Mouse (Mus musculus) testis, adult 2 months (tissue): ENCODE results near the gene Ebf4. TPM values are rescaled to one million over a fixed set of nuclear protein-coding genes. Genes with fewer than 3 reads are reported as not detected.
A peak's percentile ranks its signal among the peaks of the same experiment; 100 is the strongest.

Experiments used
- H3K27ac ChIP-seq: fragments of 200-500 bp; 2 replicates; pipeline ENCODE4 v1.5.1; 2012; ENCODE audit warnings: low read depth, low read length; ENCODE audit not compliant: control insufficient read depth, insufficient read depth
- H3K27me3 ChIP-seq: fragments of 200-500 bp; 2 replicates; pipeline ENCODE4 v1.6.1; 2012; ENCODE audit warnings: mild to moderate bottlenecking, low read length, moderate library complexity; ENCODE audit not compliant: control insufficient read depth, insufficient read depth
- H3K36me3 ChIP-seq: fragments of 200-500 bp; 2 replicates; pipeline ENCODE4 v1.6.1; 2012; ENCODE audit warnings: mild to moderate bottlenecking, low read length; ENCODE audit not compliant: control insufficient read depth, insufficient read depth
- H3K4me1 ChIP-seq: fragments of 200-500 bp; 2 replicates; pipeline ENCODE4 v1.6.1; 2012; ENCODE audit warnings: low read length; ENCODE audit not compliant: control insufficient read depth, insufficient read depth
- H3K4me3 ChIP-seq: fragments of 200-500 bp; 2 replicates; pipeline ENCODE4 v1.5.1; 2012; ENCODE audit warnings: low read depth, mild to moderate bottlenecking, low read length, moderate library complexity, mixed read lengths; ENCODE audit not compliant: control insufficient read depth
- CTCF ChIP-seq: fragments of 200-500 bp; IDR thresholded peaks from 2 replicates; pipeline ENCODE4 v1.5.1; 2012; ENCODE audit warnings: low read depth, mild to moderate bottlenecking, inconsistent platforms, low read length, moderate library complexity; ENCODE audit not compliant: control insufficient read depth, insufficient read depth, insufficient replicate concordance
- POLR2A ChIP-seq: fragments of 200-500 bp; IDR thresholded peaks from 2 replicates; pipeline ENCODE4 v1.6.1; 2012; ENCODE audit warnings: low read depth, mild to moderate bottlenecking, inconsistent platforms, low read length, moderate library complexity; ENCODE audit not compliant: control insufficient read depth
- polyA plus RNA-seq: library from polyadenylated mRNA; depleted of rRNA; stranded (reverse); fragments of >200 nt; gene quantifications from 2 replicates; pipeline ENCODE4 v1.2.3, GENCODE M21; 2012

Ebf4 gene
- polyA plus RNA-seq, 1 experiment: 2.4 TPM

DNA sequence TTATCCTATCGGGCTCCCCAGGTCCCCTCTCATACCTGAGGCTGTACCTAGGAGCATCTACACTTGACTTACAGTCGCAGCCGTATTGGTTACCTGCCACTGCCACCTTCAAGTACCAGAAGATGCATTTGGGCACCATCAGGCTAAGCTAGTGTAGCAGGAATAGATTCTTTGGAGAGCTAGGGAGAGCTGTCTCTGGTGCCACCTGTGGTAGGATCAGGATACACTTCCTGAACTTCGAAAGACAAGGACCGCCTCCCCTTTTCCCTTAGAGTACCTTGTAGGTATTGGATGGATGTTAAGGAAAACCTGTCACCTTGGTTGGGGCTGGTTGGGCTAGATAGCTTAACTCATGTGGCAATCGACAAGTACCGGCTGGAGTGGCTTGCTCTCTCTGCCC lies 26.9 kb upstream of the Ebf4 start:
- no peaks in the 10 kb centered on the region for H3K27me3 ChIP-seq
- TF ChIP-seq POLR2A: no peak
- TF ChIP-seq CTCF: no peak
- no peak overlapping the region for H3K4me3 ChIP-seq

DNA sequence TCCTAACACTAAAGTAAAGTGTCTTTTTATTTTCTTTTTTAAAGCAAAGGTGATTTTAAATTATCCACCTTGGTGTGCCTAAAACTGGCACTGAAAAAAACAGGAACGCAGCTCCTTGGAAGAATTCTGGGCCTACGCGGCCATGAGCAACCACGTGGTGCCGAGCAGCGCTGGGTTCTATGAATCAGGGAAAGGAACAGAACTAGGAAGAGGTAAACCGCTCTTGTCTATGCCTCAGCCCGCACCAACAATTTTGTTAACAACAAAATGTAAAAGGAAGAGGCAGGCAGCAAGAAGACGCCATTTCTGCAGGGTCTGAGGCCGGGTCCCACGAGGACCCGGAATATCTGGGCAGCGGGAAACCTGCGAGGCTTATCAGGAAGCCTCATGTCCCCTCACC lies 21.2 kb upstream of the Ebf4 start:
- TF ChIP-seq POLR2A (no peak), CTCF (no peak)
- Histone ChIP-seq H3K27me3 (no peaks in the 10 kb centered on the region), H3K4me1 (peaks cover 7% of the 10 kb centered on the region), H3K4me3 (peak overlapping the region; percentile 97), H3K36me3 (peaks cover 2% of the 10 kb centered on the region), H3K27ac (peak overlapping the region; percentile 91)

More for the DNA sequence above, 26.9 kb upstream of the Ebf4 start:
- Histone ChIP-seq H3K27ac (no peak overlapping the region), H3K4me1 (no peaks in the 10 kb centered on the region), H3K36me3 (no peaks in the 10 kb centered on the region)

GRCm38 (mm10) chr2:130274149-130274861 lies 20.7 kb upstream of the Ebf4 start, which contains the start of gene Nop56:
TSS of gene Nop56 (plus strand) at chr2:130274430.
- TF ChIP-seq CTCF (peak; percentile 13; the same call in 1 of the 2 replicates), POLR2A (peak; percentile 97)
- Histone ChIP-seq H3K4me1 (peaks cover 7% of the 10 kb centered on the region), H3K27me3 (no peaks in the 10 kb centered on the region), H3K4me3 (peak within 1 kb of the TSS; percentile 97), H3K36me3 (peaks cover 2% of the 10 kb centered on the region), H3K27ac (peak within 1 kb of the TSS; percentile 91)

DNA sequence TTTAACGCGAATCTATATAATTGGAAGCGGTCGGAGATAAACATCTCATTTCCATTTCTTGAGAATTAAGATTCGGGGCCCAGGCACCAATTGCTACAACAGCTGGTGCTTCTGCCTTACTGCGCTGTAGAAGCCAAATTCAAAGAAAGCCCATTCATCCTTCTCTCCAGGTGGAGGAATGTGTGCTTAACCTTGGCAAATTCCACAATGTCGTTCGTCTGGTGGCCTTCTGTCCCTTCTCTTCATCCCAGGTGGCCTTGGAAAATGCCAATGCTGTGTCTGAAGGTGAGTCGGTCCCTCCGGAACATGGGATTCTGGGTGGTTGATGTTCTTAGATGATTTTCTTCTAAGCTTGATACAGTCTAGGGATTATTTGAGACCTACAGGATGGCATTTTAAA lies 20.1 kb upstream of the Ebf4 start:
- peak overlapping the region; percentile 97 for H3K4me3 ChIP-seq
- peaks cover 7% of the 10 kb centered on the region for H3K4me1 ChIP-seq
- H3K36me3 ChIP-seq: peaks cover 3% of the 10 kb centered on the region
- H3K27me3 ChIP-seq: no peaks in the 10 kb centered on the region
- no peak overlapping the region for H3K27ac ChIP-seq
- no peak for TF ChIP-seq CTCF
- TF ChIP-seq POLR2A: no peak

DNA sequence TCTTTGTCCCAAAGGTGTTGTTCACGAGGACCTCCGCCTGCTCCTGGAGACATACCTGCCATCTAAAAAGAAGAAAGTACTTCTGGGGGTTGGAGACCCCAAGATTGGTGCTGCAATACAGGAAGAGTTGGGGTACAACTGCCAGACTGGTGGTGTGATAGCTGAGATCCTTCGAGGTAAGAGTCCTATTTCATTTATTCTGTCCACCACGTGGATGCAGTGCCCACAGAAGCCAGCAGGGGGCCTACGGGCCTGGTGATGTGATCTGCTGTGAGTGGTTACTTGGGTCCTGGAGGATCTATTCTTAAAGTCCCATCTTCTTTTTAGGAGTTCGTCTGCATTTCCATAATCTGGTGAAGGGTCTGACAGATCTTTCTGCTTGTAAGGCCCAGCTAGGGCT lies 19.3 kb upstream of the Ebf4 start:
- H3K4me3 ChIP-seq: no peak overlapping the region
- H3K4me1 ChIP-seq: peaks cover 7% of the 10 kb centered on the region
- no peak overlapping the region for H3K27ac ChIP-seq
- TF ChIP-seq POLR2A (no peak), CTCF (peak; percentile 70; the same call in 1 of the 2 replicates)
- peaks cover 3% of the 10 kb centered on the region for H3K36me3 ChIP-seq
- no peaks in the 10 kb centered on the region for H3K27me3 ChIP-seq

GRCm38 (mm10) chr2:130279600-130280091 lies 15.3 kb upstream of the Ebf4 start:
- H3K4me3 ChIP-seq: no peak overlapping the region
- H3K4me1 ChIP-seq: peaks cover 9% of the 10 kb centered on the region
- no peak for TF ChIP-seq CTCF
- no peak for TF ChIP-seq POLR2A
- peaks cover 3% of the 10 kb centered on the region for H3K36me3 ChIP-seq
- H3K27me3 ChIP-seq: no peaks in the 10 kb centered on the region
- H3K27ac ChIP-seq: no peak overlapping the region

GRCm38 (mm10) chr2:130280224-130280623 lies 14.7 kb upstream of the Ebf4 start:
- Histone ChIP-seq H3K4me1 (peaks cover 6% of the 10 kb centered on the region), H3K27ac (no peak overlapping the region), H3K4me3 (no peak overlapping the region), H3K36me3 (peaks cover 3% of the 10 kb centered on the region), H3K27me3 (no peaks in the 10 kb centered on the region)
- no peak for TF ChIP-seq POLR2A
- TF ChIP-seq CTCF: no peak

DNA sequence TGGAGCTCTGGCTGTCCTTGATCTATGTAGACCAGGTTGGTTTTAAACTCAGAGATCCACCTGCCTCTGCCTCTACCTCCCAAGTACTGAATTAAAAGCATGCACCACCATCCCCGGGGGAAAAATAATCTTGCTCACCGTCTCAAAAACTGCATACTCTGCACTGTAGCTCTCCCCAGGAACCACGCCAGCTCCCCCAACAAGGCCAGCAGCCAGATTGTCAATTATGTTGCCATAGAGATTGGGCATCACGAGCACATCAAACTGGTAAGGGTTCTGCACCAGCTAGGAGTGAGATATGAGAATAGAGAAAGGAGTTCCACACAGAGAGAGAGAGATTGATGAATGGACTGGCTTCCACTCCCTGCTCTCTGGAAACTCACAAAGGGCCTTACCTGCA lies 14.2 kb upstream of the Ebf4 start:
- Histone ChIP-seq H3K4me3 (no peak overlapping the region), H3K27me3 (no peaks in the 10 kb centered on the region), H3K36me3 (peaks cover 3% of the 10 kb centered on the region), H3K27ac (no peak overlapping the region), H3K4me1 (peaks cover 4% of the 10 kb centered on the region)
- TF ChIP-seq POLR2A (no peak), CTCF (no peak)
